Mouse (Mus musculus) heart, embryonic 14.5 days (tissue): Measurements from ENCODE around the gene Entpd5. TPM values are rescaled to one million over a fixed set of nuclear protein-coding genes. Genes with fewer than 3 reads are reported as not detected.

Experiments used
- ATAC-seq: fragments of 200-750 bp; cut with Nextera tagmentation; 2 replicates; pipeline ENCODE4 v1.8.0; 2017; ENCODE audit warnings: low read depth, moderate TSS enrichment; ENCODE audit not compliant: insufficient number of reproducible peaks, insufficient read depth, low FRiP score
- H3K27ac ChIP-seq, 2 experiments: fragments of 200-500 bp in 1 of 2; fragments of 300-500 bp in 1 of 2; sonication (generic) in 1 of 2; replicated peaks in 1 of 2; 2 replicates each; pipeline ENCODE4 v1.5.1; 2012 to 2014; ENCODE audit warnings: low read depth in 2 of 2, low read length in 2 of 2, control low read depth in 1 of 2, mild to moderate bottlenecking in 1 of 2, mixed read lengths in 1 of 2; ENCODE audit not compliant: control insufficient read depth in 1 of 2, insufficient read depth in 1 of 2
- H3K27me3 ChIP-seq: fragments of 300-500 bp; sonication (generic); 2 replicates; pipeline ENCODE4 v1.6.1; 2014; ENCODE audit warnings: mild to moderate bottlenecking, low read length, control low read depth; ENCODE audit not compliant: control insufficient read depth, insufficient read depth
- H3K36me3 ChIP-seq: fragments of 300-500 bp; sonication (generic); 2 replicates; pipeline ENCODE4 v1.6.1; 2014; ENCODE audit warnings: mild to moderate bottlenecking, control low read depth, low read length, mixed read lengths; ENCODE audit not compliant: control insufficient read depth, insufficient read depth
- H3K4me1 ChIP-seq, 2 experiments: fragments of 200-500 bp in 1 of 2; fragments of 300-500 bp in 1 of 2; sonication (generic) in 1 of 2; 2 replicates each; pipeline ENCODE4 v1.6.1; 2012 to 2014; ENCODE audit warnings: low read length in 2 of 2, control low read depth in 1 of 2, mixed read lengths in 1 of 2; ENCODE audit not compliant: control insufficient read depth in 2 of 2, insufficient read depth in 2 of 2
- H3K4me2 ChIP-seq: fragments of 300-500 bp; sonication (generic); 2 replicates; pipeline ENCODE4 v1.6.1; 2014; ENCODE audit warnings: mild to moderate bottlenecking, low read length
- H3K4me3 ChIP-seq, 2 experiments: fragments of 200-500 bp in 1 of 2; fragments of 300-500 bp in 1 of 2; sonication (generic) in 1 of 2; 2 replicates each; pipeline ENCODE4 v1.5.1; 2012 to 2014; ENCODE audit warnings: low read length in 2 of 2, mild to moderate bottlenecking in 2 of 2, control low read depth in 1 of 2, low read depth in 1 of 2, moderate library complexity in 1 of 2; ENCODE audit not compliant: control insufficient read depth in 1 of 2, insufficient read depth in 1 of 2
- H3K9ac ChIP-seq: fragments of 300-500 bp; sonication (generic); 2 replicates; pipeline ENCODE4 v1.6.1; 2014; ENCODE audit warnings: mild to moderate bottlenecking, low read length
- H3K9me3 ChIP-seq: fragments of 300-500 bp; sonication (generic); 2 replicates; pipeline ENCODE4 v1.6.1; 2016; ENCODE audit warnings: low read length, control low read depth; ENCODE audit not compliant: control insufficient read depth
- WGBS: fragments of 180-500 bp; shearing (Covaris S2); extraction: QIAGEN DNeasy Blood & Tissue Kit; methylation state at CpG from one replicate; pipeline ENCODE4 v1.1.7; 2014; 5-methylcytosine and 5-hydroxymethylcytosine counted together
- polyA plus RNA-seq: library from polyadenylated mRNA; unstranded; fragments of >200 nt; fragmentation: Nextera tagmentation; extraction: Ambion mirVana; gene quantifications from 2 replicates; pipeline ENCODE4 v1.2.1, GENCODE M21; 2014

Entpd5 gene
- polyA plus RNA-seq, 1 experiment from 2014 or later, result 33.2 TPM

DNA sequence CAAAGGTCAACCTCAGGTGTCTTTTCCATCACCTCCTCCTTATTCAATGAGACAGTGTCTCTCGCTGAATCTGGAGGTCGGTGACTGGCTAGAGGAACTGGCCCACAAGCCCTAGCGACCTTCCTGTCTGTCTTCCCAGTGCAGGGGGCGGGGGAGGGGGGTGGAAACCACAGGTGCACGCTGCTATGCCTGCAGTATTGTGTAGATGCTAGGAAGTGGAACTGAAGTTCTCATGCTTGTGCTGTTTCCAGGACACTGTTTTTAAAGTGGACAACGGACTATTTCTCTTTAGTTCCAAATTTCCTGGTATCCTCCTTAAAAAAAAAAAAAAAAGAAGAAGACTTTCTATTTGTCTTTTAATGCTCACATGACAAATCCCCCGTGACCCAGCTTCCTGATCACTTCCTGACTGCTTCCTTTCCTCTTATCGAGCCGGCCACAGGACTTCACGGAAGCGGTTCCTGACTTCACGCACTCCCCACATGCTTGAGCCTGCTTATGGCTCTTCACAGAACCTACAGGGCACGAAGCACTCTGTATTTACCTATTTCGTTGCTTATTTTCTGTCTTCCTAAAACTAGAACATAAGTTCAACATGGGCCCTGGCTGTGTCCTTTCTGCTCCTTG, 19.9 kb downstream of the Entpd5 start:
- Histone ChIP-seq H3K9me3 (no peaks in the 10 kb centered on the region), H3K4me2 (0 out of 2 replicates have a peak overlapping the region, but pooled peaks have one; percentile 5), H3K4me1 (peaks cover 22 to 28% of the 10 kb centered on the region in 2 experiments), H3K9ac (no peak overlapping the region), H3K36me3 (0 out of 2 replicates have a peak, but pooled peaks cover 11% of the 10 kb centered on the region), H3K4me3 (no peak overlapping the region), H3K27me3 (no peaks in the 10 kb centered on the region), H3K27ac (no peak overlapping the region)
- ATAC-seq, result no peak
- WGBS, result 63% methylated on average over 14 of the region's 14 CpGs

DNA sequence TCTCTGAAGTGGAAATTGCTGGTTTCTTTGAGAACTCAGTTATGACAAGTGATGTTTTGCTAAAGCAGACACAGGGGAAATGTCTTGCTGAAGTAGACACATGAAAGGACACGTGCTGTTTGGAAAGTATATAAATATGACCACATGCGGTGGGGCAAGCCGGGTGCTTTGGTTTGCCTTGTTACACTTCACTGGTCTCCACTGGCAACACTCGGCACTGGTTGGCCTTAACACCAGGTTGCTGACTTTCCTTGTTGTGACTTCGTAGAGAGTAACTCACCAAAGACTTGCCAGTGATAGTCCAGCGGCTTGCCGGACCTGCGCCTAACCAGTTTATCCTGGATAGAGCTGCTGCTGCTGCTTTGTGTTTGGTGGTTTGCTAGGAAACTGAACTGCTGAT, 20.7 kb downstream of the Entpd5 start:
- no peak overlapping the region for H3K4me3 ChIP-seq
- no peak overlapping the region for H3K9ac ChIP-seq
- H3K27me3 ChIP-seq, result no peaks in the 10 kb centered on the region
- H3K36me3 ChIP-seq, result 0 out of 2 replicates have a peak, but pooled peaks cover 8% of the 10 kb centered on the region
- H3K9me3 ChIP-seq, result no peaks in the 10 kb centered on the region
- H3K4me2 ChIP-seq, result no peak overlapping the region
- H3K4me1 ChIP-seq, result peaks cover 26 to 33% of the 10 kb centered on the region in 2 experiments
- H3K27ac ChIP-seq, result no peak overlapping the region
- 86% methylated on average over 8 of the region's 8 CpGs for WGBS
- no peak for ATAC-seq

DNA sequence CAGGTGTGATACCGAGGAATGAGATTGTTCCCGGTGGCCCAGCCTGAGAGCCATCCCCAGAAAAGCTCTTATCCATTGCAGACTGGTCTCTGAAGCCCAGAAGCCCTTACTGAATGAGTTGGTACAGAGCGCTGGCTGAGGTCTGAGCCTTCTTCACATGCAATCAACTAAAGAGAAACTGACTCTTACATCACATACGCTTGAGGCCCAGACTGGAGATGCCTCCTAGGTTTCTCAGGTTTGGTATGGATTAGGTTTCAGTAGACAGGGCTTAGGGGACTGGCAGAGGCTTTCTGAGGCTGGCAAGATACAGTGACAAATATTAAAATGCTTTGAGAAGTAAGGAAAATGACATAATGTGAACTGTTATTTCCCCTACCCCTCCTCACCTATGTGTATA, 23.4 kb downstream of the Entpd5 start:
- peaks cover 33 to 37% of the 10 kb centered on the region in 2 experiments for H3K4me1 ChIP-seq
- no peak for ATAC-seq
- H3K27me3 ChIP-seq, result no peaks in the 10 kb centered on the region
- 0 out of 2 replicates have a peak overlapping the region, but pooled peaks have one; percentile 32 for H3K9ac ChIP-seq
- H3K4me2 ChIP-seq, result no peak overlapping the region
- peak overlapping the region; percentile 87 to 92 for H3K27ac ChIP-seq
- no peaks in the 10 kb centered on the region for H3K9me3 ChIP-seq
- 0 out of 2 replicates have a peak, but pooled peaks cover 5% of the 10 kb centered on the region for H3K36me3 ChIP-seq
- no peak overlapping the region for H3K4me3 ChIP-seq
- WGBS, result 83% methylated on average over 4 of the region's 4 CpGs

DNA sequence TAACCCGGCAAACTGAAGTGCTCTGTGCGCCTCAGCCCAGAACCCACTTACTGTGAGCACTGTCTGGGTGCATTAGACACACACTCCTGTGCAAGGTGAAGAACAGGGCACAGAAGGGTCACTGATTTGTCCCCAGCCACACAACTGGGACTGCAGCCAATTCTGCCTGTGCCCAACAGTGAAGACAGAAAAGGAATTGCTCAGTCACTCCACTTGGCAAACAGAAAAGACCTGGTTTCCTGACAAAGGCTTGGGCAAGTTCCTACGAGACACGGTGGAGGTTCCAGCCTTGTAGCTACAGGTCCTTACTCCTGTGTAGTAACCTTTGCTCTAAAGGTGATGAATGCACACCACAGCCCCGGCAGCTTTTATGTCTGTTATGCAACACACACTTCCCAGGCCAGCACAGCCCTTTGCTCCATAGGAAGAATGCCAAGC, 24.2 kb downstream of the Entpd5 start:
- peaks cover 29 to 35% of the 10 kb centered on the region in 2 experiments for H3K4me1 ChIP-seq
- H3K27ac ChIP-seq, result peak overlapping the region; percentile 87 to 92
- peaks cover 10% of the 10 kb centered on the region for H3K36me3 ChIP-seq
- ATAC-seq, result peak; percentile 81
- H3K4me3 ChIP-seq, result no peak overlapping the region
- 13% methylated on average over 5 of the region's 5 CpGs for WGBS
- H3K27me3 ChIP-seq, result no peaks in the 10 kb centered on the region
- peak overlapping the region; percentile 32; the same call in 1 of the 2 replicates for H3K9ac ChIP-seq
- H3K4me2 ChIP-seq, result peak overlapping the region; percentile 32; the same call in 1 of the 2 replicates
- no peaks in the 10 kb centered on the region for H3K9me3 ChIP-seq

DNA sequence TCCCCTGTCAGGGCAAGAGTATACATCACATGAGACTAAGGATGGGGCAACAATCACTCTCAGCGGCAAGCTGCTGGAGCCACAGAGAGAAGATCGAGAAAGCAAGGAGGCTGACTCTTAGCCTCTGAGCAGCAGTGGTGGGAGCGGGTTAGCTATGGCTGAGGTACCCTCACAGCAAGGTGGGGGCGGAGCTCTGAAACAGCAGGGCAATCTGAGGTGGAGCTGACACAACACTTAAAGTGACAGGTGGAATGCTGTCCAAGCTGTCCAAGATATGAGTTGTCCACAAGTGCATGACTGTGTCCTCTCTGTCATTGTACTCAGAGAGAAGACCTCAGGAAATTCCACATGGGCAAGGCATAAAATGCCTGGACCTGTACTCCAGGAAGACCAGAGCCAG, 26.5 kb downstream of the Entpd5 start:
- peaks cover 31% of the 10 kb centered on the region for H3K36me3 ChIP-seq
- H3K4me2 ChIP-seq, result peak overlapping the region; percentile 47
- H3K27me3 ChIP-seq, result no peaks in the 10 kb centered on the region
- peak overlapping the region; percentile 77 to 78 for H3K27ac ChIP-seq
- H3K9ac ChIP-seq, result peak overlapping the region; percentile 44; the same call in 1 of the 2 replicates
- WGBS, result 31% methylated on average over 4 of the region's 4 CpGs
- H3K4me1 ChIP-seq, result peaks cover 28 to 35% of the 10 kb centered on the region in 2 experiments
- no peaks in the 10 kb centered on the region for H3K9me3 ChIP-seq
- peak overlapping the region; percentile 27 to 44 for H3K4me3 ChIP-seq
- peak; percentile 72; the same call in 1 of the 2 replicates for ATAC-seq

GRCm38 (mm10) chr12:84373831-84374481, 34.9 kb downstream of the Entpd5 start:
- Histone ChIP-seq H3K4me2 (no peak overlapping the region), H3K9me3 (no peaks in the 10 kb centered on the region), H3K4me3 (no peak overlapping the region), H3K27ac (peak overlapping the region; percentile 34 to 78), H3K27me3 (no peaks in the 10 kb centered on the region), H3K36me3 (peaks cover 97% of the 10 kb centered on the region), H3K9ac (no peak overlapping the region), H3K4me1 (peaks cover 5 to 8% of the 10 kb centered on the region in 2 experiments; a peak in 2 of 4 replicates)
- 32% methylated on average over 6 of the region's 6 CpGs for WGBS
- ATAC-seq, result no peak

- no peak for ATAC-seq
- H3K27me3 ChIP-seq, result no peaks in the 10 kb centered on the region
- H3K27ac ChIP-seq, result no peak overlapping the region
- peaks cover 5 to 8% of the 10 kb centered on the region in 2 experiments; a peak in 2 of 4 replicates for H3K4me1 ChIP-seq
- 84% methylated on average over 5 of the region's 5 CpGs for WGBS
- H3K4me3 ChIP-seq, result no peak overlapping the region
- no peaks in the 10 kb centered on the region for H3K9me3 ChIP-seq
- peaks cover 96% of the 10 kb centered on the region for H3K36me3 ChIP-seq
- no peak overlapping the region for H3K4me2 ChIP-seq
- H3K9ac ChIP-seq, result no peak overlapping the region
Measured at GRCm38 (mm10) chr12:84371647-84372046, 37.2 kb downstream of the Entpd5 start.
